Mouse (Mus musculus) subcutaneous adipose tissue, adult 2 months (tissue): ENCODE measurements around the gene Ddx56. TPM values are rescaled to one million over a fixed set of nuclear protein-coding genes. Genes with fewer than 3 reads are reported as not detected.

ENCODE experiments used
- polyA plus RNA-seq: library from polyadenylated mRNA; depleted of rRNA; stranded (reverse); fragments of >200 nt; gene quantifications from 2 replicates; pipeline ENCODE4 v1.2.3, GENCODE M21; 2012; ENCODE audit warnings: low replicate concordance; rRNA removed

Ddx56 gene
- polyA plus RNA-seq = 41.4 and 53.5 TPM in 2 replicates

GRCm38 (mm10) chr11:6267320-6268254, at the start of gene Ddx56:
Gene Ddx56, minus strand, starts transcription at chr11:6267772.

GRCm38 (mm10) chr11:6291401-6292115, 24.0 kb upstream of the Ddx56 start, which contains the start of gene Ogdh:
Gene Ogdh, plus strand, starts transcription at chr11:6291633.

GRCm38 (mm10) chr11:6274387-6275093, 7.0 kb upstream of the Ddx56 start, which contains the start of gene Tmed4:
Gene Tmed4, minus strand, starts transcription at chr11:6274870.

GRCm38 (mm10) chr11:6230012-6230411, 37.6 kb downstream of the Ddx56 start, which contains the start of gene Npc1l1:
Gene Npc1l1, minus strand, starts transcription at chr11:6230143.

Other genes starting within 250 kb of the Ddx56 start
- 4.5 and 7.2 TPM in 2 replicates for gene Camk2b, start 201.4 kb downstream of the Ddx56 start, polyA plus RNA-seq
- not detected in 2 replicates for gene A730071L15Rik, start 67.7 kb downstream of the Ddx56 start, polyA plus RNA-seq
- gene Nudcd3, start 67.4 kb downstream of the Ddx56 start, polyA plus RNA-seq = 45.7 and 62.2 TPM in 2 replicates
- 0.14 and 0.42 TPM in 2 replicates for gene Npc1l1, start 37.6 kb downstream of the Ddx56 start, polyA plus RNA-seq
- gene Tmed4, start 7.1 kb upstream of the Ddx56 start, polyA plus RNA-seq = 127 and 129 TPM in 2 replicates
- 240 and 319 TPM in 2 replicates for gene Ogdh, start 23.9 kb upstream of the Ddx56 start, polyA plus RNA-seq
- 29.4 and 50.4 TPM in 2 replicates for gene Zmiz2, start 121.3 kb upstream of the Ddx56 start, polyA plus RNA-seq
- gene Ppia, start 147.7 kb upstream of the Ddx56 start, polyA plus RNA-seq = 983 and 1,438 TPM in 2 replicates
- gene H2afv, start 176.7 kb upstream of the Ddx56 start, polyA plus RNA-seq = 37.4 and 90.6 TPM in 2 replicates
- 6.3 and 11.4 TPM in 2 replicates for gene Purb, start 208.1 kb upstream of the Ddx56 start, polyA plus RNA-seq